Mouse (Mus musculus) ES-E14 (cell line): ENCODE data around the gene Shisa7.

Experiments used
- MAFK ChIP-seq: IDR thresholded peaks from 2 replicates; pipeline ENCODE4 v1.6.1; 2014; ENCODE audit warnings: mild to moderate bottlenecking, low read depth, low read length, inconsistent platforms; ENCODE audit not compliant: insufficient read depth
- ZC3H11A ChIP-seq: IDR thresholded peaks from 2 replicates; pipeline ENCODE4 v1.6.1; 2012; ENCODE audit warnings: low read depth, mild to moderate bottlenecking, inconsistent platforms, low read length, borderline replicate concordance
- ZNF384 ChIP-seq: IDR thresholded peaks from 2 replicates; pipeline ENCODE4 v1.6.1; 2012; ENCODE audit warnings: low read depth, low read length, inconsistent platforms

DNA sequence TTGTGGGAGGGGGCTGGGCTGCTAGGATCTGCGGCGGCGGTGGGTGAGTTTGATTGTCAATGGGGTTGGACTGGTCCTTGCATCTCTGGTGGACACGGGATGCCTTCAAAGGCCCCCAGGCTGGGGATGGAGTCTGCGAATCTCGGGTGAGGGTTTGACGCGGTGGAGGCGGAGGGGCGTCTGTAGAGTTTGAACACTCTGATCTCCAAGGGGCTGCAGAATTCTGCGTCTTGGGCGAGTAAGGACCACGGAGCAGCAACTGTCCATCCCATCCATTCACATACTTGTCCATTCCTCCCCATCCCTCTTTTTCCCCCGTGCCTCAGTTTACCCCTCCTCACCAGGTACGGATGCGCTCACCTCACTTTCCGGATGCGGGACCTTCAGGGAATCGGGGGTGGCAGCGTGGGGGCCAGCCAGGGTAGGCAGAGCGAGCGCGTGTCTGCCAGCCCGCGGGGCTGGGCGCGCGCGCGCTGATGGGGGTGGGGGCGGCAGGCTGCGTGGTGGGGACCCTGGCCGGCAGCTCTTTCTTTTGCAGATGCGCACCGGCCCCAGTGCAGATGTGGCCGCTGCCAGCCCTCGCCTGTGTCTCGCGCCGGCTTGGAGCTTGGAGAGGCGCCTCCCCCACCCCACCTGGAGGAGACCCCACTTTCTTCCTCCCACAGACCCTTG is at the start of gene Shisa7:
- no peak for TF ChIP-seq ZC3H11A
- no peak for TF ChIP-seq MAFK
- TF ChIP-seq ZNF384: no peak
